Mouse (Mus musculus): ENCODE results near the gene 4930579G24Rik. TPM values are rescaled to one million over a fixed set of nuclear protein-coding genes. Genes with fewer than 3 reads are reported as not detected.

4930579G24Rik gene
- polyA plus RNA-seq, 1 experiment = 0.86 TPM

GRCm38 (mm10) chr3:79676411-79676810 is 47.5 kb downstream of the 4930579G24Rik start:
- Histone ChIP-seq H3K36me3 (replicated peaks; ENCODE audit: low read length) (no peaks in the 10 kb centered on the region), H3K27me3 (replicated peaks) (peaks cover 7% of the 10 kb centered on the region), H3K4me1 (peaks cover 7% of the 10 kb centered on the region; the same call in 1 of the 2 replicates), H3K9me3 (peaks cover 13% of the 10 kb centered on the region), H3K4me3 (replicated peaks) (no peak overlapping the region)
- TF ChIP-seq GATA1 (IDR thresholded peaks at IDR 0.05; ENCODE audit: borderline replicate concordance, low read length) = no peak

Other genes starting within 250 kb of the 4930579G24Rik start
- 0.19 and 2.8 TPM in 2 replicates for gene Fnip2, start 61.3 kb upstream of the 4930579G24Rik start, polyA plus RNA-seq (2012; ENCODE audit: insufficient read depth, low replicate concordance)
- 7.8 TPM in 1 of 2 replicates, not detected in the other for gene Ppid, start 37.7 kb upstream of the 4930579G24Rik start, polyA plus RNA-seq (2012; ENCODE audit: insufficient read depth, low replicate concordance)
- gene Etfdh, start 421 bp downstream of the 4930579G24Rik start, polyA plus RNA-seq (2012; ENCODE audit: insufficient read depth, low replicate concordance) = 6.7 and 13.1 TPM in 2 replicates
- 6.8 TPM in 1 of 2 replicates, not detected in the other for gene Rxfp1, start 108.8 kb downstream of the 4930579G24Rik start, polyA plus RNA-seq (2012; ENCODE audit: insufficient read depth, low replicate concordance)
- not detected in 2 replicates for gene Tmem144, start 223.7 kb downstream of the 4930579G24Rik start, polyA plus RNA-seq (2012; ENCODE audit: insufficient read depth, low replicate concordance)